Mouse (Mus musculus) adipocyte (in vitro differentiated cells): ENCODE results near the gene Unc93a2.
"Not testable (repeated sequence)": the region's sequence is repeated elsewhere in the genome, so short reads cannot be mapped to it uniquely, and the experiment has no call there.

ENCODE experiments used
- DNase-seq: peaks from one replicate; pipeline ENCODE4 v3.0.0-alpha.2; 2016; ENCODE audit warnings: low spot score

The Unc93a2 gene

GRCm38 (mm10) chr17:7371879-7372278 lies 13.4 kb downstream of the Unc93a2 start, which contains the start of gene Gm49630:
Gene Gm49630 (minus strand): TSS chr17:7371979.
- not testable (repeated sequence) for DNase-seq

DNA sequence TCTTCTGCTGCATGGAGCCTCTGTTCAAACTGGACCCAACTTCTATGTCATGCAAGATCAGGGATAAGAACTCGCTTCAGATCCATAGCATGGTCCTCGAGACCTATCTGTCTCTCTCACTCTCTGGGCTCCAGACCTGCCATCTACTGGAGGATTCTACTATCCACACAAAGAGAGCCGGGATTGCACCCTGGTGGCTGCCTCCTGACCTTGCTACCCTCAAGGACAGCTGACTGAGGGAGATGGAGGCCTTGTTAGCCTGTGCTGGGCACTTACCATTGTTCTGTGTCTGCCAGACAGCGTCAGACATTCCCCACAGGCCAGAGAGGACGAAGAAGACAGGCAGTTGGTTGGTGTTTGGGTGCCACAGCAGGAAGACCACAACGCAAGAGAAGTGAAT lies 15.9 kb downstream of the Unc93a2 start:
- not testable (repeated sequence) for DNase-seq

GRCm38 (mm10) chr17:7366676-7367374 lies 18.4 kb downstream of the Unc93a2 start:
- not testable (repeated sequence) for DNase-seq

- DNase-seq, result not testable (repeated sequence)
These were observed 19.0 kb downstream of the Unc93a2 start for GRCm38 (mm10) chr17:7366265-7366664.

- DNase-seq, result not testable (repeated sequence)
These were observed 19.6 kb downstream of the Unc93a2 start for GRCm38 (mm10) chr17:7365615-7366014.

GRCm38 (mm10) chr17:7360749-7361465 lies 24.4 kb downstream of the Unc93a2 start:
- not testable (repeated sequence) for DNase-seq

GRCm38 (mm10) chr17:7359806-7360205 lies 25.5 kb downstream of the Unc93a2 start:
- DNase-seq, result not testable (repeated sequence)

GRCm38 (mm10) chr17:7352596-7352995 lies 32.7 kb downstream of the Unc93a2 start, which contains the start of gene Ttll2:
Gene Ttll2 (minus strand): TSS chr17:7352696.
- not testable (repeated sequence) for DNase-seq

DNA sequence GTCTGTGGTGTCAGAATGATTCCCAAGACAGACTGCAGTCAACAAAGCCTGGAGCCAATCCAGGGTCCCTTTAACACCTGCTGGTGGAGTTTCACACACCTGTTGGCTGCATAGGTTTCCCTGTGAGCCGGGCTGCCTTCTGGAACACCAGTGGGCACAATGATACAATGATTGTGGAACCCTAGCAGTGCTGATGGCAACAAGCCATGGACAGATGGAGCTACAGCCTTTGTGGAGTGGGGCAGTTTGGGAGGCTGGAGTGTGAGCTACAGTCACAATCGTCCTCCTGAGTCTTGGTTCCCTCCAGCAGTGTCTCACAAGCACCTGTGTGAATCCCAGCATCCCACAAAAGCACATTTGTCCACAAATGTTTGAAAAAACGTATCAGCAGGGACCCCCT lies 36.5 kb downstream of the Unc93a2 start:
- not testable (repeated sequence) for DNase-seq

- DNase-seq, result not testable (repeated sequence)
These were observed 47.9 kb downstream of the Unc93a2 start for GRCm38 (mm10) chr17:7337381-7337780.

GRCm38 (mm10) chr17:7332745-7333144 lies 52.5 kb downstream of the Unc93a2 start:
- DNase-seq, result not testable (repeated sequence)

DNA sequence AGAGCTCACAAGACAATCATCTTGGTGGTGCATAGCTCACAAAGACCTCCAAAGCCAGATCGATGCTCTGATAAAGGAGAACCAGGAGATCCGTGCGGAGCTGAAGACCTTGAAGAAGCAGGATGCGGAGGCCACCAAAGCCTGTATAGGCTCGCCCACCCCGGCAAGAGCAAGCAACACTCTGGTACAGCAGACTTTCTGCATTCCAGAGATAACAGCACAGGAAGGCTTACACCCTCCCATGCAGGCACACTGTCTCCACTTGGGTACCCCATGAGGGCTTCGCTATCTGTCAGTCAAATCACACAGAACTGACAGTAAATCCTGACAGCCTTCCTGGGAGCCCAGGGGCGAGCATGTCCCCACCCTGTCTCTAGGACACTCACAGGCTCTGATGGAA lies 58.8 kb downstream of the Unc93a2 start:
- not testable (repeated sequence) for DNase-seq

- not testable (repeated sequence) for DNase-seq
These were observed 60.9 kb downstream of the Unc93a2 start, which contains the start of gene Tcp10a for GRCm38 (mm10) chr17:7324346-7324745. Gene Tcp10a (plus strand): TSS chr17:7324646.

DNA sequence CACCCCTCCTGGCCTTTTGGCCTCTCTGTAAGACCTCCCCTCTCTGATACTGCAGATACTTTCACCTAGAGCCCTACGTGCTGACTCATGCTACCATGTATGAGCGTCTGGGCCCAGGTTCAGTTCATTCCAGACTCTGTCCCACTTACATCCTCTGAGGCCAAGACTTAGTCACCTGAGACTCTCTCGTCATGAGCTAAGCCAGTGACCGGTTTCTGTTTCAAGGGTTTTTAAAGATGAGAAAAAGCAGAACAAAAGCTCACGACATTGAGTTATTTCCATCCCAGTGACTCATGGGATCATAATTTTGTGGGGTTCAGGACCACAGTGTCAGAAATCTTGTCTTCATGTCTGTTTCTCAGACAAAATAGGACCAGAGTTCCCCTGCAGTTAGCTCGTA lies 65.5 kb downstream of the Unc93a2 start:
- not testable (repeated sequence) for DNase-seq

DNA sequence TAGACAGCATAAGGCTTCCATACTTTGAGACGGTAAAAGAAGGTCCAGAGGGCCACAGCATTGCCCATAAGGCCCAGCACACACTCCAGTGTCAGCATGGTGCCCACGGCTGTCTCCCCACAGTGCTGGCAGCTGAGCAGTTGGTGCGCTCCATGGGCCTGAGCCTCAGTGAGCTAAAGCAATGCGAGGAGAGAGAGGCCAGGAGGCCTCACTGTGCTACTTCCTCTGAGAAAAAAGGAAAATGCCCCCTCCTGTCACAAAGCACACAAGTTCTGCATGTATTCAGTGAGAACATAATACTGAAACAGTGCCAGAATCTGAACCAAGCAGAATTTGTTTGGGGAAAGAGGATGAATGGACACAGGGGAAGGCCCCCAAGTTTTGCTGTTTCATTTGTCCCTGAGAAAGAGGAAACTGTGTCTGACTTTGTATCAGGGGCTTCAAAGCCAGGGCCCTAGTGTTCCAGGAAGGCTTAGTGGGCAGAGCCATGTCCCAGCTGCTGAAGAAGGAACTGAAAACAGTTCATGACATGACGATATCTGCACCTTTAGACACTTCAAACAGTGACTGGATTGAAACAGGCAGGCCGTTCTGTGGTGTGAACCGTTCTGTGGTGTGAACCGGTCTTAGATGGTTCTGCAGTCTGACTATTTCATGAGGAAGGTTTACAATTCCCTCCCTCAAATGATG lies 69.4 kb downstream of the Unc93a2 start:
- not testable (repeated sequence) for DNase-seq
